ENCODE assay signal across 12 mouse cellular contexts in the genomic region with DNA sequence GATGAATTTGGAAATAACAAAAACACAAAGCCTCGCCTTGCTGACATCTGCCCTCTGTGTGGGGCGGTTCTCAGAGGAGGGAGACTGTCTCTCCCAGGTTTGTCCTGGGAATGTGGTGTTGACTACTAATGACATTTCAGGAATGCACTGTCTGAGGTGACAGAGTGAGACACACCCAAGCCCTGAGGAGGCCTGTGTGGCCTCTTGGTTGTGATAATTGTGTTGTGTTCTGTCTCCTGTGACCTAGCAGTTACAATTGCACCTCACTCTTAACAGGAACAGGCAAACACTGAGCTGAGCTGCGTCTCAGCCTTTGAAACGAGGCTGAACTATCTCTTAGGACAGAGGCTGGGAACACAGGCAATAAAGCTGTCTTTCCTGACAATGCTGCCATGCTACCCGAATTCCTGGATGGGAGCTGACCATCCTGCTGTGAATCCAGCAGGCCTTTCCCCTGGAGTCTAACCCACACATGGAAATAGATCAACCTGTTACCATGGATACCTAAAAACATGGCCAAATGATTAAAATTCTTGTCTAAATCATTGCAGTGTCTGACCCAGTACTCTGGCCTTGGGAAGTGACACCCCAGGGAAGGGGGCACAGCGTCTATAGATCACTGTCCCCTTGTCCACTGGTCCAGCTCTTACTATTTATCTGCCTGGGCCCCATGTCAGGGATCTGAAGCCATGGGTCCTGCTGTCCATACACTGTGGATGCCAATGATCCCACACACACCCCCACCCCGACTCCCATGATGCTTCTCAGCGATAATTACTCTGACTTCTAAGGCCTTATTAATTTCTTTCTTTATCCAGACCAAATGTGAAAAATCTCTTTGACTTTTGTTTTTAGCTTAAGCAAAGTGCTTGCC. TPM values are rescaled to one million over a fixed set of nuclear protein-coding genes. Genes with fewer than 3 reads are reported as not detected.
A peak's percentile ranks its signal among the peaks of the same experiment; 100 is the strongest.
DNase-seq lines count a peak whose midpoint lies in the region; ATAC-seq and TF ChIP-seq lines count a peak whose summit lies in the region.
"Had no signal": no experiment of that assay in that cellular context is flagged by ENCODE, and none has a peak within 500 bp of the region (broad histone marks: within the 10 kb centered on the region; RNA-seq: fewer than 3 reads in every experiment).

No protein-coding gene starts in this region.

- no peak overlapping the region for H3K4me3 ChIP-seq in kidney, postnatal 0 days (replicated peaks; ENCODE audit: low read depth, low read length)
- no peak overlapping the region for H3K4me3 ChIP-seq in kidney, embryonic 15.5 days (replicated peaks)
- H3K4me3 ChIP-seq: forebrain, embryonic 13.5 days had no signal

- H3K9me3 ChIP-seq in kidney, postnatal 0 days (replicated peaks; ENCODE audit: low read length): no peaks in the 10 kb centered on the region
- H3K9me3 ChIP-seq in kidney, embryonic 15.5 days (replicated peaks): no peaks in the 10 kb centered on the region
- H3K9me3 ChIP-seq: forebrain, embryonic 13.5 days had no signal

- ATAC-seq in kidney, postnatal 0 days (replicated peaks; ENCODE audit: low FRiP score, low read depth): no peak
- no peak for ATAC-seq in kidney, embryonic 15.5 days (replicated peaks; ENCODE audit: low FRiP score)
- ATAC-seq in erythroid progenitor cell, adult 5-6 weeks (replicated peaks; ENCODE audit: low FRiP score, poor library complexity, severe bottlenecking): no peak
- no peak for ATAC-seq in megakaryocyte, adult 5-6 weeks (ENCODE audit: poor library complexity, severe bottlenecking)
- ATAC-seq: forebrain, embryonic 13.5 days; liver, postnatal 0 days had no signal

- DNase-seq in kidney, postnatal 0 days (ENCODE audit: low spot score): no peak
- DNase-seq in embryo, embryonic 10 days (ENCODE audit: low spot score): peak; percentile 66
- peak; percentile 80 for DNase-seq in mesoderm, embryonic 11.5 days (ENCODE audit: low read depth, low spot score)
- no peak for DNase-seq in spleen, adult 18-20 months
- DNase-seq: adrenal gland, adult 8-10 months; gastrocnemius, postnatal 10 days; kidney, adult 18-20 months; liver, postnatal 0 days had no signal

- no peaks in the 10 kb centered on the region for H3K4me1 ChIP-seq in kidney, postnatal 0 days (replicated peaks; ENCODE audit: insufficient read depth, low read length)
- H3K4me1 ChIP-seq in kidney, embryonic 15.5 days: peaks cover 8% of the 10 kb centered on the region
- H3K4me1 ChIP-seq: forebrain, embryonic 13.5 days had no signal

- H3K4me2 ChIP-seq in kidney, postnatal 0 days (ENCODE audit: low read length): no peak overlapping the region
- H3K4me2 ChIP-seq in kidney, embryonic 15.5 days: no peak overlapping the region
- H3K4me2 ChIP-seq: forebrain, embryonic 13.5 days had no signal

- no peaks in the 10 kb centered on the region for H3K27me3 ChIP-seq in kidney, postnatal 0 days (ENCODE audit: insufficient read depth, low read length)
- H3K27me3 ChIP-seq in kidney, embryonic 15.5 days: no peaks in the 10 kb centered on the region
- H3K27me3 ChIP-seq: forebrain, embryonic 13.5 days had no signal

- no peak overlapping the region for H3K9ac ChIP-seq in kidney, postnatal 0 days (ENCODE audit: low read depth, low read length)
- no peak overlapping the region for H3K9ac ChIP-seq in kidney, embryonic 15.5 days
- H3K9ac ChIP-seq: forebrain, embryonic 13.5 days; liver, postnatal 0 days had no signal

- TF ChIP-seq CTCF in kidney, postnatal 0 days (IDR thresholded peaks at IDR 0.05; ENCODE audit: low read depth): no peak

- 0 out of 2 replicates have a peak overlapping the region, but pooled peaks have one; percentile 8 for H3K27ac ChIP-seq in kidney, postnatal 0 days
- H3K27ac ChIP-seq in kidney, embryonic 15.5 days: no peak overlapping the region
- H3K27ac ChIP-seq: forebrain, embryonic 13.5 days had no signal

- 46% methylated on average over 8 of the region's 8 CpGs for WGBS in kidney, postnatal 0 days
- 47% methylated on average over 8 of the region's 8 CpGs for WGBS in kidney, embryonic 15.5 days

- H3K36me3 ChIP-seq in kidney, postnatal 0 days (ENCODE audit: insufficient read depth, low read length): no peaks in the 10 kb centered on the region
- H3K36me3 ChIP-seq in kidney, embryonic 15.5 days: no peaks in the 10 kb centered on the region

RNA-seq across cellular contexts. Expression of a gene that starts 33.1 kb away (rescaled TPM):
- polyA plus RNA-seq in kidney, postnatal 0 days (2015; fragmentation: Nextera tagmentation; extraction: Ambion mirVana): 10.3 and 11.0 TPM in 2 replicates
- polyA plus RNA-seq in kidney, embryonic 15.5 days (2015; fragmentation: Nextera tagmentation; extraction: Ambion mirVana): 7.8 and 9.0 TPM in 2 replicates
- total RNA-seq in erythroid progenitor cell, adult 5-6 weeks (2015; ENCODE audit: low replicate concordance): 3.4 TPM in 1 of 2 replicates, not detected in the other
- 1.4 and 2.8 TPM in 2 replicates for total RNA-seq in erythroid progenitor cell, adult 5-6 weeks (2017; ENCODE audit: low replicate concordance)
- 13.3 and 16.1 TPM in 2 replicates for total RNA-seq in megakaryocyte, adult 5-6 weeks (2015)
- 20.7 and 26.0 TPM in 2 replicates for total RNA-seq in megakaryocyte, adult 5-6 weeks (2017)

Comparison
In these comparisons a context has a peak if more than half of its experiments do, and no peak if none do; other contexts are left out.
1. DNase-seq: peak in embryo, embryonic 10 days (single experiment) and mesoderm, embryonic 11.5 days (single experiment); none in kidney, postnatal 0 days (single experiment) and spleen, adult 18-20 months (0 of 2).